Mouse (Mus musculus): ENCODE results near the gene Auts2.

Auts2 gene

GRCm38 (mm10) chr5:131515707-131516407, 1027.3 kb downstream of the Auts2 start:
- WGBS, result 44% methylated on average over 14 of the region's 14 CpGs

GRCm38 (mm10) chr5:131513753-131514152, 1029.4 kb downstream of the Auts2 start:
- WGBS, result 64% methylated on average over 3 of the region's 3 CpGs

GRCm38 (mm10) chr5:131512617-131513016, 1030.5 kb downstream of the Auts2 start:
- WGBS, result 95% methylated on average over 10 of the region's 10 CpGs

- WGBS, result 82% methylated on average over 5 of the region's 5 CpGs
Measured at GRCm38 (mm10) chr5:131510659-131511058, 1032.5 kb downstream of the Auts2 start.

GRCm38 (mm10) chr5:131509315-131509714, 1033.8 kb downstream of the Auts2 start:
- WGBS, result 92% methylated on average over 4 of the region's 4 CpGs

- 86% methylated on average over 4 of the region's 4 CpGs for WGBS
Measured at GRCm38 (mm10) chr5:131498865-131499264, 1044.3 kb downstream of the Auts2 start.

GRCm38 (mm10) chr5:131496517-131497216, 1046.5 kb downstream of the Auts2 start:
- WGBS, result 95% methylated on average over 10 of the region's 10 CpGs

GRCm38 (mm10) chr5:131494564-131494963, 1048.6 kb downstream of the Auts2 start:
- 90% methylated on average over 5 of the region's 5 CpGs for WGBS

GRCm38 (mm10) chr5:131492535-131492934, 1050.6 kb downstream of the Auts2 start:
- 89% methylated on average over 8 of the region's 8 CpGs for WGBS

GRCm38 (mm10) chr5:131491843-131492242, 1051.3 kb downstream of the Auts2 start:
- 75% methylated on average over 8 of the region's 8 CpGs for WGBS

- WGBS, result 85% methylated on average over 2 of the region's 2 CpGs
Measured at GRCm38 (mm10) chr5:131490811-131491210, 1052.3 kb downstream of the Auts2 start.

GRCm38 (mm10) chr5:131489846-131490245, 1053.3 kb downstream of the Auts2 start:
- WGBS, result 91% methylated on average over 7 of the region's 7 CpGs

- 86% methylated on average over 4 of the region's 4 CpGs for WGBS
Measured at GRCm38 (mm10) chr5:131486527-131486926, 1056.6 kb downstream of the Auts2 start.

- over 99% methylated on average over 4 of the region's 4 CpGs for WGBS
Measured at GRCm38 (mm10) chr5:131468609-131469008, 1074.5 kb downstream of the Auts2 start.

- WGBS, result 93% methylated on average over 9 of the region's 9 CpGs
Measured at GRCm38 (mm10) chr5:131466131-131466530, 1077.0 kb downstream of the Auts2 start.

- WGBS, result 73% methylated on average over 6 of the region's 6 CpGs
Measured at GRCm38 (mm10) chr5:131463402-131463801, 1079.7 kb downstream of the Auts2 start.

GRCm38 (mm10) chr5:131459951-131460350, 1083.2 kb downstream of the Auts2 start:
- WGBS, result 64% methylated on average over 6 of the region's 6 CpGs

GRCm38 (mm10) chr5:131459549-131459948, 1083.6 kb downstream of the Auts2 start:
- 66% methylated on average over 2 of the region's 2 CpGs for WGBS

- WGBS, result 74% methylated on average over 6 of the region's 6 CpGs
Measured at GRCm38 (mm10) chr5:131458700-131459099, 1084.4 kb downstream of the Auts2 start.

GRCm38 (mm10) chr5:131457999-131458398, 1085.1 kb downstream of the Auts2 start:
- 42% methylated on average over 7 of the region's 7 CpGs for WGBS

GRCm38 (mm10) chr5:131449181-131449868, 1093.8 kb downstream of the Auts2 start:
- 69% methylated on average over 7 of the region's 7 CpGs for WGBS

GRCm38 (mm10) chr5:131435239-131435876, 1107.8 kb downstream of the Auts2 start:
- WGBS, result 77% methylated on average over 10 of the region's 10 CpGs
